Mouse (Mus musculus) forebrain, embryonic 10.5 days (tissue): Measurements from ENCODE around the gene Pus3. TPM values are rescaled to one million over a fixed set of nuclear protein-coding genes. Genes with fewer than 3 reads are reported as not detected.
A peak's percentile ranks its signal among the peaks of the same experiment; 100 is the strongest.

Experiments used
- DNase-seq: peaks from one replicate; pipeline ENCODE4 v3.0.0-alpha.2; 2017; ENCODE audit warnings: low spot score; ENCODE audit errors: extremely low spot score
- H3K27ac ChIP-seq: fragments of 300-500 bp; sonication (generic); 2 replicates; pipeline ENCODE4 v1.5.1; 2016; ENCODE audit warnings: mild to moderate bottlenecking
- H3K27me3 ChIP-seq: fragments of 300-500 bp; sonication (generic); 2 replicates; pipeline ENCODE4 v1.6.1; 2016; ENCODE audit warnings: mild to moderate bottlenecking; ENCODE audit not compliant: poor library complexity, severe bottlenecking
- H3K36me3 ChIP-seq: fragments of 300-500 bp; sonication (generic); replicated peaks from 2 replicates; pipeline ENCODE4 v1.6.1; 2016; ENCODE audit warnings: mild to moderate bottlenecking, moderate library complexity
- H3K4me1 ChIP-seq: fragments of 300-500 bp; sonication (generic); 2 replicates; pipeline ENCODE4 v1.6.1; 2016
- H3K4me3 ChIP-seq: fragments of 300-500 bp; sonication (generic); 2 replicates; pipeline ENCODE4 v1.5.1; 2016; ENCODE audit warnings: mild to moderate bottlenecking, moderate library complexity
- H3K9me3 ChIP-seq: fragments of 300-500 bp; sonication (generic); 2 replicates; pipeline ENCODE4 v1.6.1; 2016; ENCODE audit warnings: mild to moderate bottlenecking, moderate library complexity
- WGBS: fragments of 180-500 bp; shearing (Covaris S2); methylation state at CpG from one replicate; pipeline ENCODE4 v1.1.7; 2016; 5-methylcytosine and 5-hydroxymethylcytosine counted together
- polyA plus RNA-seq: library from polyadenylated mRNA; unstranded; fragments of >200 nt; fragmentation: Nextera tagmentation; extraction: Ambion mirVana; gene quantifications from 2 replicates; pipeline ENCODE4 v1.2.1, GENCODE M21; 2016

The Pus3 gene
- polyA plus RNA-seq: 20.4 and 22.9 TPM in 2 replicates

DNA sequence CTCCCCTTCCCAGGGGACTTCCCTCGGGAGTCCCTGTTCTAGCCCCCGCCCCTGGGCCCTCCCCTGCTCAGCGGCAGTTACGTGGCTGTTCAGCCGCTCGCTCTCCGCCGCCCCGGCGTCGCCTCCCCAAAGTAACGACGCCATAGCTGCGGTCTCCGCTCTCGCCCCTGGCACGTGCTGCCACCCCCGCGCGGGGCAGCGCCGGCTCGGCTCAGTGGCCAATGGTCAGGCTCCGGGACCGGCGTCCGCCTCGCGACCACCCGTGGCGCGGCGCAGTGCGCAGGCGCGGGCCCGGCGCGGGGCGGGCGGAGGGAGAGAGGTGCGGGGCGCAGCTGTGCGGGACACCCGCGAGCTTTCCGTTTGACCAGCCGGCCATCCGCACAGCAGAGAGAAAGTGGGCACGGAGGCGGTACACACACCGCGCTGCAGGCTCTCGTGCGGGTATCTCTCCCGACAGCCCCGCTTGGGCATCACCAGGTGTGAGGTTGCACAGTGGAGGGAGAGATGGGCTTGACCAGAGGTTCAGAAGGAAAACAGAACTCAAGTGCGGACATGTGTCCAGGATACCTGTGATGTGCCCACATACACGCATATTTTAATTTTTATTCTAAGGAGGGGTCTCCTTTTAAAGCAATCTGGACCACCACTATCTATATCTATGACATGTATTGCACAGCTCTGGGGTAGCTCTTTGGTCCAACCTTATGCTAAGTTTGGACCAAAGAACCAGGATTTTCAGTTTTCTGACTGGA lies at the start of gene Pus3, which contains the start of gene Ddx25:
Pus3 (plus strand) TSS at position 339 of the 752 bp plus-strand sequence.
Ddx25 (minus strand) TSS at position 272 of the 752 bp plus-strand sequence.
- H3K9me3 ChIP-seq: no peaks in the 10 kb centered on the region
- peaks cover 19% of the 10 kb centered on the region for H3K27me3 ChIP-seq
- H3K27ac ChIP-seq: peak within 1 kb of the TSS; percentile 87
- peaks cover 32% of the 10 kb centered on the region for H3K36me3 ChIP-seq
- WGBS: under 1% methylated on average over 59 of the region's 59 CpGs
- peak within 1 kb of the TSS; percentile 72 for H3K4me3 ChIP-seq
- DNase-seq: peak; percentile 74
- peaks cover 24% of the 10 kb centered on the region for H3K4me1 ChIP-seq

DNA sequence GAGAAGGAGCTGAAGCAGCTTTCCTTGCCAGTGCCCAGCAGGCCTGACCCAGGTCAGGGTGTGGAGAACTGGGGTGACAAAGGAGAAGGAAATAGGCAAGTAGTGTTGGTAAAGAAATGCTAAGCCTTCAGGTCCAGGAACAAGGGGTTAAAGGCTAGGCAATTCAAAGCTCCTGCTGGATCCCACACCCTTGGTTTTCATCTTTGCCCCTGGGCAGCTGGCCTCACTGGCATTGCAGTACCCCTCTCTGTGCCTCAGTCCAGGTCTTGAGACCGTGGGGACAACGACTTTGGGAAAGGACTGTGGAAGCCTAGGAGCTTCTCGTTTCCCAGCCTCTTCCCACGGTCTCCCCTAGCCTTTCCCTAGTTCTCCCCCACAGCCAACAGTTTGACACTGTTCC lies 44.5 kb upstream of the Pus3 start:
- 91% methylated on average over 4 of the region's 4 CpGs for WGBS
- Histone ChIP-seq H3K4me3 (no peak overlapping the region), H3K4me1 (0 out of 2 replicates have a peak, but pooled peaks cover 3% of the 10 kb centered on the region), H3K27ac (no peak overlapping the region), H3K27me3 (no peaks in the 10 kb centered on the region), H3K36me3 (no peaks in the 10 kb centered on the region), H3K9me3 (no peaks in the 10 kb centered on the region)
- DNase-seq: no peak

DNA sequence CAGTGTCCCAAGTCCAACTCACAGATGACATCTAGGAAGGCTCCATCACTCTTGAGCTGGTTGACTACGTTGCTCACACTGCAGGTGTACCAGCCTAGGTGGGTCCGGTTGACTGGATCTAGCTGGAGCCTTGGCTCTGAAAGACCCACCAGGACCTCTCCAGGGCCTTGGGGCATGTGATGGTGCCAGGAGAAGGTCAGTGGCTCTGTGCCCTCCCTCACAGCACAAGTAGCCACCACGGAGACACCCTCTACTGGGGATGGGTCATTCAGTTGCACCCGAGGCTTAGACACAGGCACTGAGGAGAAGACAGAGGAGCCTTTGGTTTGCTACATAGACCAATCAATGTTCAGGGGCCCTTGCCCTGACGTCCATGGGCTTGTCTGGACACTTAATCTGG lies 42.2 kb upstream of the Pus3 start:
- H3K9me3 ChIP-seq: no peaks in the 10 kb centered on the region
- no peak overlapping the region for H3K4me3 ChIP-seq
- DNase-seq: no peak
- H3K4me1 ChIP-seq: peaks cover 5% of the 10 kb centered on the region; the same call in 1 of the 2 replicates
- H3K36me3 ChIP-seq: no peaks in the 10 kb centered on the region
- H3K27ac ChIP-seq: no peak overlapping the region
- WGBS: 83% methylated on average over 5 of the region's 5 CpGs
- no peaks in the 10 kb centered on the region for H3K27me3 ChIP-seq

- 92% methylated on average over 16 of the region's 16 CpGs for WGBS
- Histone ChIP-seq H3K4me1 (peaks cover 9% of the 10 kb centered on the region; the same call in 1 of the 2 replicates), H3K4me3 (no peak overlapping the region), H3K27ac (no peak overlapping the region), H3K9me3 (no peaks in the 10 kb centered on the region), H3K27me3 (no peaks in the 10 kb centered on the region), H3K36me3 (no peaks in the 10 kb centered on the region)
- no peak for DNase-seq
These were observed 41.7 kb upstream of the Pus3 start for GRCm38 (mm10) chr9:35516711-35517110.

DNA sequence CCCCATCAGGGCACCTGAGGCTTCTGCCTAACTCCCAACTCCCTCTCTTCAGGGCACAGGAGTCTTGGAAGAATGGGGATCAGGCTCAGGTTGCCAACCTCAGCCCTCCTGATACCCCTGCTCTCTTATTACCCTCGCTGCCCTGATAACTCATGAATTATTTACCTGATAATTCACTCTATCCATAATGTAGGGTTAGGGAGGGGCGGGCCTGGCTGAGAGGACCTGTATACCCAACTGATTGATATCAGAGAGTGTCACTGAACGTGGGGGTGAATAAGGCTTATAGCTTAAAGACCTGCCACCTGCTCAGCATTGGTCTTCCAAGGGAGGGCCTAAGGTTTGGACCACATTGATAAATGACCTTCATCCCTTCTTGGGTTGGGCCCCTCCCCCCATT lies 40.2 kb upstream of the Pus3 start, which contains the start of gene Gm1113:
Gm1113 (minus strand) TSS at position 101 of the 400 bp plus-strand sequence.
- Histone ChIP-seq H3K27me3 (no peaks in the 10 kb centered on the region), H3K4me3 (no peak within 1 kb of the TSS), H3K9me3 (no peaks in the 10 kb centered on the region), H3K27ac (no peak within 1 kb of the TSS), H3K4me1 (peaks cover 17% of the 10 kb centered on the region), H3K36me3 (no peaks in the 10 kb centered on the region)
- WGBS: 84% methylated on average over 3 of the region's 3 CpGs
- DNase-seq: no peak

- Histone ChIP-seq H3K4me3 (no peak overlapping the region), H3K4me1 (peaks cover 30% of the 10 kb centered on the region), H3K36me3 (no peaks in the 10 kb centered on the region), H3K9me3 (no peaks in the 10 kb centered on the region), H3K27me3 (no peaks in the 10 kb centered on the region; the same call in 1 of the 2 replicates), H3K27ac (0 out of 2 replicates have a peak overlapping the region, but pooled peaks have one; percentile 26)
- 84% methylated on average over 6 of the region's 6 CpGs for WGBS
- DNase-seq: no peak
These were observed 37.6 kb upstream of the Pus3 start for GRCm38 (mm10) chr9:35520631-35521348.

DNA sequence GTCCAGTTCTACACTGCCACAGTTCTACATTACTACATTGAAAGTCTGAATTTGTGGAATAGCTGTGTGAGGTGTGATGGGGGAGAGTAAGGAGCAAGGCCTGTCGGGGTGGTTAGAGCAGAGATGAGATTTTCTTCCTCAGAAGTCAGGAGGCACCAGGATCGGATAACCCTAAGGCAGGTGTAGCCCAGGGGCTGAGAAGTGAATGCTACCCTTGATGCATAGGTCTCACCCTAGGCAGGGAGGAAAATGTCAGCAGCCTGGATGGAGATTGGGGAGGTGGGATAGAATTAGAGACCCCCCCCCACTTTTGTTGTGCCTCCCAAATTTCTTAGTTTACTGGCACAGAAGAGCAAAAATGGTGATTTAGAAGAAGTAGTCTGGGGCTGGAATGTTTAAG lies 36.2 kb upstream of the Pus3 start:
- Histone ChIP-seq H3K27me3 (no peaks in the 10 kb centered on the region; the same call in 1 of the 2 replicates), H3K36me3 (no peaks in the 10 kb centered on the region), H3K27ac (no peak overlapping the region), H3K4me3 (no peak overlapping the region), H3K4me1 (peaks cover 30% of the 10 kb centered on the region), H3K9me3 (no peaks in the 10 kb centered on the region)
- WGBS: 82% methylated on average over 2 of the region's 2 CpGs
- no peak for DNase-seq

DNA sequence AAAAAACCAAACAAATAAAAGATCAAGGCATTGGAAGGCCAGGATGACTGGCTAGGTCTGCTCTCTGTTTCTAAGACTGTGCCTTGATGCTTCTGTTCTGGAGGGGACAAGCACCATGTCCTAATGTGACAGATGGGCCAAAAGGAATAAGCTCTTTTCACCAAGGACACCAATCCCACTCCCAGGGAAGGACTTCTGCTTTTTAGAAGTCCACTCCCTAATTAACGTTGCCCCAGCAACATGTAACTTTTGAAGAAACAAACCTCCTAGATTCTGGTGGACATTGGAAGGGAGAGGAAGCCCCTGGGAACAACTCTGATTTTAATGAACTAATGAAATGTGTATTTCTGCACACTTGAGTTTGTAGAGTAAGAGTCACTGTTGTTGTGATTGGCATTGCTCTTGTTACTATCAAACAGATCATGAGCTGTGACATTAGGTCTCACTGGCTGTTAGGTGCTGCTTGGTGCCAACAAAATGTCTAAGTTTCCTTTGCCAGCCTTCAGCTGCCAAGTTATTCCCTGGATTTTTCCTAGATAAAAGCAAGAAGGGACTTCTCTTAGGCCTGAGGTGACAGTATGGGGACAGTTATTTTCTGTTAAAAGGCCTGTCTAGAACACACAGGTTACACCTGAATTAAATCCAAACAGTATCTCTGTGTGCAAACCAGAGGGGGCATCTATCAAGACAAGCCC lies 35.4 kb upstream of the Pus3 start:
- Histone ChIP-seq H3K4me3 (no peak overlapping the region), H3K4me1 (peaks cover 30% of the 10 kb centered on the region), H3K36me3 (no peaks in the 10 kb centered on the region), H3K27ac (0 out of 2 replicates have a peak overlapping the region, but pooled peaks have one; percentile 3), H3K27me3 (no peaks in the 10 kb centered on the region; the same call in 1 of the 2 replicates), H3K9me3 (no peaks in the 10 kb centered on the region)
- DNase-seq: no peak
- 89% methylated on average over 1 of the region's 1 CpGs for WGBS

- DNase-seq: peak; percentile 33
- WGBS: 37% methylated on average over 5 of the region's 5 CpGs
- Histone ChIP-seq H3K27ac (peak overlapping the region; percentile 3; the same call in 1 of the 2 replicates), H3K4me3 (no peak overlapping the region), H3K27me3 (no peaks in the 10 kb centered on the region; the same call in 1 of the 2 replicates), H3K36me3 (no peaks in the 10 kb centered on the region), H3K9me3 (no peaks in the 10 kb centered on the region), H3K4me1 (peaks cover 33% of the 10 kb centered on the region)
These were observed 34.9 kb upstream of the Pus3 start for GRCm38 (mm10) chr9:35523541-35523940.

GRCm38 (mm10) chr9:35523941-35524411 lies 34.4 kb upstream of the Pus3 start:
- 36% methylated on average over 7 of the region's 7 CpGs for WGBS
- H3K4me3 ChIP-seq: no peak overlapping the region
- H3K27me3 ChIP-seq: no peaks in the 10 kb centered on the region; the same call in 1 of the 2 replicates
- no peaks in the 10 kb centered on the region for H3K36me3 ChIP-seq
- peaks cover 33% of the 10 kb centered on the region for H3K4me1 ChIP-seq
- no peak overlapping the region for H3K27ac ChIP-seq
- DNase-seq: peak; percentile 51
- H3K9me3 ChIP-seq: no peaks in the 10 kb centered on the region

- Histone ChIP-seq H3K4me1 (peaks cover 19% of the 10 kb centered on the region), H3K4me3 (no peak overlapping the region), H3K27me3 (no peaks in the 10 kb centered on the region), H3K36me3 (no peaks in the 10 kb centered on the region), H3K27ac (no peak overlapping the region), H3K9me3 (no peaks in the 10 kb centered on the region)
- WGBS: 70% methylated on average over 3 of the region's 3 CpGs
- no peak for DNase-seq
These were observed 29.3 kb upstream of the Pus3 start for GRCm38 (mm10) chr9:35529141-35529540.

GRCm38 (mm10) chr9:35529796-35530195 lies 28.6 kb upstream of the Pus3 start:
- Histone ChIP-seq H3K4me3 (no peak overlapping the region), H3K27ac (peak overlapping the region; percentile 48; the same call in 1 of the 2 replicates), H3K27me3 (no peaks in the 10 kb centered on the region), H3K9me3 (no peaks in the 10 kb centered on the region), H3K4me1 (peaks cover 17% of the 10 kb centered on the region), H3K36me3 (no peaks in the 10 kb centered on the region)
- peak; percentile 47 for DNase-seq
- WGBS: 19% methylated on average over 1 of the region's 1 CpGs
